Mouse (Mus musculus): ENCODE measurements at regions not wholly inside any gene's neighbourhood (a gene's known extent, or its start where the extent isn't known, plus 50 kb on each side); places are given as distances from the start of the nearest gene placed in this dataset.

GRCm38 (mm10) chr1:190324562-190324961 is 154.0 kb upstream of the Prox1 start:
- H3K27me3 ChIP-seq (ENCODE audit: control insufficient read depth, insufficient read depth, low read length, poor library complexity, severe bottlenecking) = no peaks in the 10 kb centered on the region

GRCm38 (mm10) chr1:190323671-190324070 is 153.2 kb upstream of the Prox1 start:
- Histone ChIP-seq H3K27ac (ENCODE audit: insufficient read depth, low read length) (no peak overlapping the region), H3K9me3 (replicated peaks; ENCODE audit: control insufficient read depth, insufficient read depth, low read length, poor library complexity, severe bottlenecking) (no peaks in the 10 kb centered on the region), H3K36me3 (ENCODE audit: control insufficient read depth, insufficient read depth, low read length, poor library complexity, severe bottlenecking) (no peaks in the 10 kb centered on the region), H3K27me3 (ENCODE audit: control insufficient read depth, insufficient read depth, low read length, poor library complexity, severe bottlenecking) (no peaks in the 10 kb centered on the region), H3K9ac (ENCODE audit: low read depth, poor library complexity, severe bottlenecking) (no peak overlapping the region), H3K4me3 (ENCODE audit: low read depth, low read length) (no peak overlapping the region), H3K4me1 (ENCODE audit: control insufficient read depth, insufficient read depth, low read length) (no peaks in the 10 kb centered on the region)
- TF ChIP-seq EP300 (IDR thresholded peaks at IDR 0.05; ENCODE audit: insufficient read depth, low read depth, low read length) (no peak), POLR2A (IDR thresholded peaks at IDR 0.05; ENCODE audit: insufficient read depth, low read length) (no peak), CTCF (IDR thresholded peaks at IDR 0.05; ENCODE audit: low read depth, low read length) (no peak)

More at GRCm38 (mm10) chr1:190324562-190324961, 154.0 kb upstream of the Prox1 start:
- H3K27ac ChIP-seq (ENCODE audit: insufficient read depth, low read length) = no peak overlapping the region
- no peaks in the 10 kb centered on the region for H3K4me1 ChIP-seq (ENCODE audit: control insufficient read depth, insufficient read depth, low read length)
- TF ChIP-seq CTCF (IDR thresholded peaks at IDR 0.05; ENCODE audit: low read depth, low read length) (no peak), POLR2A (IDR thresholded peaks at IDR 0.05; ENCODE audit: insufficient read depth, low read length) (no peak), EP300 (IDR thresholded peaks at IDR 0.05; ENCODE audit: insufficient read depth, low read depth, low read length) (no peak)
- H3K9ac ChIP-seq (ENCODE audit: low read depth, poor library complexity, severe bottlenecking) = no peak overlapping the region
- H3K4me3 ChIP-seq (ENCODE audit: low read depth, low read length) = no peak overlapping the region
- H3K36me3 ChIP-seq (ENCODE audit: control insufficient read depth, insufficient read depth, low read length, poor library complexity, severe bottlenecking) = no peaks in the 10 kb centered on the region
- no peaks in the 10 kb centered on the region for H3K9me3 ChIP-seq (replicated peaks; ENCODE audit: control insufficient read depth, insufficient read depth, low read length, poor library complexity, severe bottlenecking)

- Histone ChIP-seq H3K4me1 (ENCODE audit: control insufficient read depth, insufficient read depth, low read length) (no peaks in the 10 kb centered on the region), H3K27me3 (ENCODE audit: control insufficient read depth, insufficient read depth, low read length, poor library complexity, severe bottlenecking) (no peaks in the 10 kb centered on the region), H3K27ac (ENCODE audit: insufficient read depth, low read length) (no peak overlapping the region), H3K36me3 (ENCODE audit: control insufficient read depth, insufficient read depth, low read length, poor library complexity, severe bottlenecking) (no peaks in the 10 kb centered on the region), H3K9me3 (replicated peaks; ENCODE audit: control insufficient read depth, insufficient read depth, low read length, poor library complexity, severe bottlenecking) (no peaks in the 10 kb centered on the region), H3K9ac (ENCODE audit: low read depth, poor library complexity, severe bottlenecking) (no peak overlapping the region), H3K4me3 (ENCODE audit: low read depth, low read length) (no peak overlapping the region)
- TF ChIP-seq CTCF (IDR thresholded peaks at IDR 0.05; ENCODE audit: low read depth, low read length) = no peak
- no peak for TF ChIP-seq EP300 (IDR thresholded peaks at IDR 0.05; ENCODE audit: insufficient read depth, low read depth, low read length)
- no peak for TF ChIP-seq POLR2A (IDR thresholded peaks at IDR 0.05; ENCODE audit: insufficient read depth, low read length)
Observed at GRCm38 (mm10) chr1:190316175-190316574, 145.7 kb upstream of the Prox1 start.

GRCm38 (mm10) chr1:190309831-190310230 is 139.3 kb upstream of the Prox1 start:
- Histone ChIP-seq H3K27me3 (ENCODE audit: control insufficient read depth, insufficient read depth, low read length, poor library complexity, severe bottlenecking) (no peaks in the 10 kb centered on the region), H3K4me3 (ENCODE audit: low read depth, low read length) (no peak overlapping the region), H3K9ac (ENCODE audit: low read depth, poor library complexity, severe bottlenecking) (no peak overlapping the region), H3K4me1 (ENCODE audit: control insufficient read depth, insufficient read depth, low read length) (no peaks in the 10 kb centered on the region), H3K27ac (ENCODE audit: insufficient read depth, low read length) (no peak overlapping the region), H3K36me3 (ENCODE audit: control insufficient read depth, insufficient read depth, low read length, poor library complexity, severe bottlenecking) (no peaks in the 10 kb centered on the region), H3K9me3 (replicated peaks; ENCODE audit: control insufficient read depth, insufficient read depth, low read length, poor library complexity, severe bottlenecking) (no peaks in the 10 kb centered on the region)
- TF ChIP-seq CTCF (IDR thresholded peaks at IDR 0.05; ENCODE audit: low read depth, low read length) = no peak
- no peak for TF ChIP-seq POLR2A (IDR thresholded peaks at IDR 0.05; ENCODE audit: insufficient read depth, low read length)
- TF ChIP-seq EP300 (IDR thresholded peaks at IDR 0.05; ENCODE audit: insufficient read depth, low read depth, low read length) = no peak

GRCm38 (mm10) chr1:190307751-190308150 is 137.2 kb upstream of the Prox1 start:
- no peaks in the 10 kb centered on the region for H3K36me3 ChIP-seq (ENCODE audit: control insufficient read depth, insufficient read depth, low read length, poor library complexity, severe bottlenecking)
- H3K27ac ChIP-seq (ENCODE audit: insufficient read depth, low read length) = no peak overlapping the region
- H3K4me1 ChIP-seq (ENCODE audit: control insufficient read depth, insufficient read depth, low read length) = no peaks in the 10 kb centered on the region
- TF ChIP-seq EP300 (IDR thresholded peaks at IDR 0.05; ENCODE audit: insufficient read depth, low read depth, low read length) = no peak
- no peak for TF ChIP-seq CTCF (IDR thresholded peaks at IDR 0.05; ENCODE audit: low read depth, low read length)
- TF ChIP-seq POLR2A (IDR thresholded peaks at IDR 0.05; ENCODE audit: insufficient read depth, low read length) = no peak
- H3K27me3 ChIP-seq (ENCODE audit: control insufficient read depth, insufficient read depth, low read length, poor library complexity, severe bottlenecking) = no peaks in the 10 kb centered on the region
- H3K9me3 ChIP-seq (replicated peaks; ENCODE audit: control insufficient read depth, insufficient read depth, low read length, poor library complexity, severe bottlenecking) = no peaks in the 10 kb centered on the region
- H3K4me3 ChIP-seq (ENCODE audit: low read depth, low read length) = no peak overlapping the region
- no peak overlapping the region for H3K9ac ChIP-seq (ENCODE audit: low read depth, poor library complexity, severe bottlenecking)

- H3K27me3 ChIP-seq (ENCODE audit: control insufficient read depth, insufficient read depth, low read length, poor library complexity, severe bottlenecking) = no peaks in the 10 kb centered on the region
- H3K4me1 ChIP-seq (ENCODE audit: control insufficient read depth, insufficient read depth, low read length) = no peaks in the 10 kb centered on the region
- H3K27ac ChIP-seq (ENCODE audit: insufficient read depth, low read length) = no peak overlapping the region
- TF ChIP-seq POLR2A (IDR thresholded peaks at IDR 0.05; ENCODE audit: insufficient read depth, low read length) = no peak
- no peak for TF ChIP-seq EP300 (IDR thresholded peaks at IDR 0.05; ENCODE audit: insufficient read depth, low read depth, low read length)
- TF ChIP-seq CTCF (IDR thresholded peaks at IDR 0.05; ENCODE audit: low read depth, low read length) = no peak
- H3K9me3 ChIP-seq (replicated peaks; ENCODE audit: control insufficient read depth, insufficient read depth, low read length, poor library complexity, severe bottlenecking) = no peaks in the 10 kb centered on the region
- H3K9ac ChIP-seq (ENCODE audit: low read depth, poor library complexity, severe bottlenecking) = no peak overlapping the region
- H3K4me3 ChIP-seq (ENCODE audit: low read depth, low read length) = no peak overlapping the region
- H3K36me3 ChIP-seq (ENCODE audit: control insufficient read depth, insufficient read depth, low read length, poor library complexity, severe bottlenecking) = no peaks in the 10 kb centered on the region
Observed at GRCm38 (mm10) chr1:190297666-190298327, 127.3 kb upstream of the Prox1 start.

Data from ES-Bruce4 (cell line).